ENCODE assay signal across 9 mouse cellular contexts in the genomic region with DNA sequence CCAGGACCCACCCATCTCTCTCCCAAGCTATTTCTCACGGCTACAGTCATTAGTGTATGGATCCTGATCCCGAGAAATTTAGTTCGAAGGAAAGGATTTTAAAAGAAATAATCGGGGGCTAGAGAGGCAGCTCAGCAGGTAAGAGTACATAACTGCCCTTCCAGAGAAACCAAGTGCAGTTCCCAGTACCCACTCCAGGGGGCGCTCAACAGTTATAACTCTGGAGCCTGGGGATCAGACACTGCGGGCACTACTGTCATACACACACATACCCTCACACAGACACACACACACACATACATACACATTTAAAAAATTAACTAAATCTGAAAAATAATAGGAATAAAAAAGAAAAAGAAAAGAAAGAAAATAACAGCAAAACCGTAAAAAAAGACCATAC. TPM values are rescaled to one million over a fixed set of nuclear protein-coding genes. Genes with fewer than 3 reads are reported as not detected.
A peak's percentile ranks its signal among the peaks of the same experiment; 100 is the strongest.
DNase-seq lines count a peak whose midpoint lies in the region; ATAC-seq and TF ChIP-seq lines count a peak whose summit lies in the region.
"Had no signal": no experiment of that assay in that cellular context is flagged by ENCODE, and none has a peak within 500 bp of the region (broad histone marks: within the 10 kb centered on the region; RNA-seq: fewer than 3 reads in every experiment).

No protein-coding gene starts in this region.

- no peak for TF ChIP-seq POLR2A in bone marrow macrophage, adult 2 months (IDR thresholded peaks at IDR 0.05; ENCODE audit: borderline replicate concordance, low read depth, low read length)

- no peaks in the 10 kb centered on the region for H3K36me3 ChIP-seq in intestine, postnatal 0 days (ENCODE audit: control insufficient read depth, insufficient read depth)
- H3K36me3 ChIP-seq in intestine, embryonic 16.5 days (ENCODE audit: control insufficient read depth, insufficient read depth, low read length): no peaks in the 10 kb centered on the region
- no peaks in the 10 kb centered on the region for H3K36me3 ChIP-seq in ES-E14 (ENCODE audit: control insufficient read depth, insufficient read depth, low read length, poor library complexity, severe bottlenecking)

- no peak overlapping the region for H3K9ac ChIP-seq in intestine, postnatal 0 days (ENCODE audit: low read depth, low read length)
- H3K9ac ChIP-seq in intestine, embryonic 16.5 days (ENCODE audit: low read depth, low read length): no peak overlapping the region
- no peak overlapping the region for H3K9ac ChIP-seq in ES-E14 (ENCODE audit: insufficient read depth, low read depth, low read length, poor library complexity, severe bottlenecking)

- no peak overlapping the region for H3K4me3 ChIP-seq in intestine, postnatal 0 days (ENCODE audit: low read depth, low read length)
- H3K4me3 ChIP-seq in intestine, embryonic 16.5 days (ENCODE audit: low read length): no peak overlapping the region
- H3K4me3 ChIP-seq in ES-E14 (ENCODE audit: insufficient read depth in 1 of 2, low read depth in 1 of 2, low read length in 2 of 2, poor library complexity in 1 of 2, severe bottlenecking in 1 of 2): no peak overlapping the region
- H3K4me3 ChIP-seq in bone marrow macrophage, adult 2 months (ENCODE audit: insufficient read depth, low read length): no peak overlapping the region
- no peak overlapping the region for H3K4me3 ChIP-seq in left cerebral cortex, adult 2 months
- H3K4me3 ChIP-seq: erythroblast, embryonic 14.5 days had no signal

- intact Hi-C loops in left cerebral cortex, adult 2 months (cut with DNase I): no loop called here

- no peak overlapping the region for H3K27ac ChIP-seq in intestine, postnatal 0 days (ENCODE audit: low read depth, low read length)
- no peak overlapping the region for H3K27ac ChIP-seq in intestine, embryonic 16.5 days (ENCODE audit: low read length)
- H3K27ac ChIP-seq in ES-E14 (ENCODE audit: insufficient read depth, low read depth, low read length, poor library complexity, severe bottlenecking): no peak overlapping the region
- H3K27ac ChIP-seq in bone marrow macrophage, adult 2 months (ENCODE audit: insufficient read depth, low read depth, low read length): no peak overlapping the region
- no peak overlapping the region for H3K27ac ChIP-seq in left cerebral cortex, adult 2 months

- H3K27me3 ChIP-seq in intestine, postnatal 0 days (replicated peaks; ENCODE audit: control insufficient read depth, insufficient read depth, low read length): no peaks in the 10 kb centered on the region
- no peaks in the 10 kb centered on the region for H3K27me3 ChIP-seq in intestine, embryonic 16.5 days (replicated peaks; ENCODE audit: control insufficient read depth, insufficient read depth, low read length)

- no peak overlapping the region for H3K4me2 ChIP-seq in intestine, postnatal 0 days (replicated peaks; ENCODE audit: low read depth)
- no peak overlapping the region for H3K4me2 ChIP-seq in intestine, embryonic 16.5 days (ENCODE audit: low read depth, low read length)

- in situ Hi-C loops in ES-E14 (cut with MboI; ENCODE audit: low sequenced_read_pairs in 2 of 2, unreplicated experiment in 2 of 2): no loop called here

- no peaks in the 10 kb centered on the region for H3K4me1 ChIP-seq in intestine, postnatal 0 days (replicated peaks; ENCODE audit: control insufficient read depth, insufficient read depth, low read length)
- H3K4me1 ChIP-seq in intestine, embryonic 16.5 days (ENCODE audit: control insufficient read depth, insufficient read depth, low read length): no peaks in the 10 kb centered on the region
- H3K4me1 ChIP-seq in ES-E14 (ENCODE audit: control insufficient read depth in 2 of 2, insufficient read depth in 2 of 2, low read length in 2 of 2, poor library complexity in 1 of 2): peaks cover 0 to 3% of the 10 kb centered on the region in 2 experiments; a peak in 1 of 4 replicates
- no peaks in the 10 kb centered on the region for H3K4me1 ChIP-seq in bone marrow macrophage, adult 2 months (ENCODE audit: control insufficient read depth, insufficient read depth, low read length)

- no peaks in the 10 kb centered on the region for H3K9me3 ChIP-seq in intestine, postnatal 0 days (ENCODE audit: control insufficient read depth)
- H3K9me3 ChIP-seq in intestine, embryonic 16.5 days (ENCODE audit: control insufficient read depth, low read length): no peaks in the 10 kb centered on the region
- H3K9me3 ChIP-seq in ES-E14 (ENCODE audit: control insufficient read depth, insufficient read depth, low read depth, low read length): no peaks in the 10 kb centered on the region

- peak; percentile 43 for DNase-seq in ES-E14 (ENCODE audit: low read depth, low spot score)
- DNase-seq in gastrocnemius, postnatal 10 days: peak; percentile 60
- DNase-seq in left cerebral cortex, adult 2 months (ENCODE audit: extremely low spot score in 1 of 2, low spot score in 2 of 2): peak; percentile 43 to 60
- peak; percentile 57 for DNase-seq in urinary bladder, postnatal 25 days (ENCODE audit: low spot score)

- 40% methylated on average over 7 of the region's 7 CpGs for WGBS in intestine, postnatal 0 days
- 42% methylated on average over 7 of the region's 7 CpGs for WGBS in intestine, embryonic 16.5 days

- no peak for ATAC-seq in intestine, postnatal 0 days
- no peak for ATAC-seq in intestine, embryonic 16.5 days
- 0 out of 2 replicates have a peak, but pooled peaks have one; percentile 31 for ATAC-seq in neutrophil, adult 5-6 weeks (ENCODE audit: extremely low read depth, insufficient number of reproducible peaks, low FRiP score, poor library complexity, severe bottlenecking)

- TF ChIP-seq CTCF in intestine, postnatal 0 days (IDR thresholded peaks at IDR 0.05; ENCODE audit: low read depth): peak; percentile 70
- TF ChIP-seq CTCF in bone marrow macrophage, adult 2 months (IDR thresholded peaks at IDR 0.05; ENCODE audit: low read depth, low read length): peak; percentile 83
- TF ChIP-seq CTCF in left cerebral cortex, adult 2 months (IDR thresholded peaks at IDR 0.05): peak; percentile 77

TF ChIP-seq in ES-E14, 5 proteins besides CTCF, POLR2A, EP300 and RAD21:
- TF ChIP-seq HCFC1 (IDR thresholded peaks at IDR 0.05; ENCODE audit: borderline replicate concordance, insufficient read depth, low read length) (no peak), ZNF384 (IDR thresholded peaks at IDR 0.05; ENCODE audit: low read depth, low read length) (no peak), ZC3H11A (IDR thresholded peaks at IDR 0.05; ENCODE audit: borderline replicate concordance, low read depth, low read length) (0 out of 2 replicates have a peak, but pooled peaks have one; percentile 11), CHD2 (IDR thresholded peaks at IDR 0.05; ENCODE audit: low read depth, low read length) (no peak)

RNA-seq across cellular contexts. Expression of gene Lrrc3, which starts 23.8 kb away (rescaled TPM):
- 2.1 TPM in 2 replicates for polyA plus RNA-seq in intestine, postnatal 0 days (2015; fragmentation: Nextera tagmentation; extraction: Ambion mirVana)
- 3.3 TPM in 2 replicates for polyA plus RNA-seq in intestine, embryonic 16.5 days (2015; fragmentation: Nextera tagmentation; extraction: Ambion mirVana)
- 2.5 and 4.1 TPM in 2 replicates for total RNA-seq in ES-E14 (2012; rRNA removed)
- polyA plus RNA-seq in bone marrow macrophage, adult 2 months (2012; ENCODE audit: insufficient read depth, insufficient read length, missing spikeins): 0.19 TPM in 1 of 2 replicates, not detected in the other
- total RNA-seq in gastrocnemius, postnatal 10 days (2021): under 1 TPM; 0.72 to 0.78 TPM
- total RNA-seq in left cerebral cortex, adult 2 months (2021): 1 to 10 TPM; 9.5 to 9.8 TPM
- total RNA-seq in neutrophil, adult 5-6 weeks (2017): 0.12 and 0.23 TPM in 2 replicates

RNA-seq across cellular contexts. Expression of gene Trpm2, which starts 44.2 kb away (rescaled TPM):
- polyA plus RNA-seq in intestine, postnatal 0 days (2015; fragmentation: Nextera tagmentation; extraction: Ambion mirVana): 0.66 and 1.1 TPM in 2 replicates
- 0.91 and 0.92 TPM in 2 replicates for polyA plus RNA-seq in intestine, embryonic 16.5 days (2015; fragmentation: Nextera tagmentation; extraction: Ambion mirVana)
- total RNA-seq in ES-E14 (2012; rRNA removed): 0.54 and 0.63 TPM in 2 replicates
- polyA plus RNA-seq in bone marrow macrophage, adult 2 months (2012; ENCODE audit: insufficient read depth, insufficient read length, missing spikeins): 8.6 and 13.8 TPM in 2 replicates
- total RNA-seq in gastrocnemius, postnatal 10 days (2021): under 1 TPM; 0.26 to 0.75 TPM
- 10 to 100 TPM; 44.7 to 50.3 TPM for total RNA-seq in left cerebral cortex, adult 2 months (2021)
- total RNA-seq in neutrophil, adult 5-6 weeks (2017): 216 and 259 TPM in 2 replicates

RNA-seq across cellular contexts. Expression of gene 1810043G02Rik, which starts 52.2 kb away (rescaled TPM):
- polyA plus RNA-seq in intestine, postnatal 0 days (2015; fragmentation: Nextera tagmentation; extraction: Ambion mirVana): 8.5 and 8.6 TPM in 2 replicates
- polyA plus RNA-seq in intestine, embryonic 16.5 days (2015; fragmentation: Nextera tagmentation; extraction: Ambion mirVana): 16.0 and 17.5 TPM in 2 replicates
- total RNA-seq in ES-E14 (2012; rRNA removed): 7.1 and 8.4 TPM in 2 replicates
- 12.4 and 13.6 TPM in 2 replicates for polyA plus RNA-seq in bone marrow macrophage, adult 2 months (2012; ENCODE audit: insufficient read depth, insufficient read length, missing spikeins)
- total RNA-seq in gastrocnemius, postnatal 10 days (2021): 1 to 10 TPM; 5.1 to 6.3 TPM
- 10 to 100 TPM; 33.9 to 34.0 TPM for total RNA-seq in left cerebral cortex, adult 2 months (2021)
- 7.6 and 9.8 TPM in 2 replicates for total RNA-seq in neutrophil, adult 5-6 weeks (2017)

Comparison
In these comparisons a context has a peak if more than half of its experiments do, and no peak if none do; other contexts are left out.
1. RNA of gene Trpm2, which starts 44.2 kb away (total RNA-seq): 216 to 259 TPM in neutrophil, adult 5-6 weeks and 44.7 to 50.3 TPM in left cerebral cortex, adult 2 months; 0.26 to 0.75 TPM in gastrocnemius, postnatal 10 days and 0.54 to 0.63 TPM in ES-E14; every median in the first group is over 10 times any median in the second.
2. Peak in every context shown above with its lines, with median percentiles within 50 percentile points of each other: CTCF ChIP-seq and DNase-seq.